Mouse (Mus musculus): ENCODE results near the gene Arhgef33. TPM values are rescaled to one million over a fixed set of nuclear protein-coding genes. Genes with fewer than 3 reads are reported as not detected.

The Arhgef33 gene
- 1 to 10 TPM; 1.3 to 1.4 TPM for polyA plus RNA-seq (2017; shearing (Covaris generic))

DNA sequence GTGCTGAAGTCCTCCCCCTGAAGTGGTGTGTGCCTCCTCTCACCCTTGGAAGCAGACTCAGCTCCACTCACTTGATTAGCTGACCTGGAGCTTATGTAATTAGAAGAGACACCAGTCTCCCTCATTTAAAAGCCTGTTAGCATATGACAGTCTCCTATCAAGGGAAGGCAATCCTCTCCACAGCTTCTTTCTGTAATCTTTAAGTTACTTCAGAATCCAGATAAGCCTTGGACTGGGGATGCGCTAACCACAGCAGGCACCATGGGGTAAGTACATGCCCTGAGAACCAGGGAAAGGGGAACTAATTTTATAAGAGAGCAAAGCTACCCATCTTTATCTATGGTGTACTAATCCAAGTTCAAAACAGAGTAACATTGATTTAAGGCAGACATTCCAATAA lies at the start of gene Arhgef33:
TSS of gene Arhgef33 (plus strand) at position 157 of the 400 bp plus-strand sequence.

DNA sequence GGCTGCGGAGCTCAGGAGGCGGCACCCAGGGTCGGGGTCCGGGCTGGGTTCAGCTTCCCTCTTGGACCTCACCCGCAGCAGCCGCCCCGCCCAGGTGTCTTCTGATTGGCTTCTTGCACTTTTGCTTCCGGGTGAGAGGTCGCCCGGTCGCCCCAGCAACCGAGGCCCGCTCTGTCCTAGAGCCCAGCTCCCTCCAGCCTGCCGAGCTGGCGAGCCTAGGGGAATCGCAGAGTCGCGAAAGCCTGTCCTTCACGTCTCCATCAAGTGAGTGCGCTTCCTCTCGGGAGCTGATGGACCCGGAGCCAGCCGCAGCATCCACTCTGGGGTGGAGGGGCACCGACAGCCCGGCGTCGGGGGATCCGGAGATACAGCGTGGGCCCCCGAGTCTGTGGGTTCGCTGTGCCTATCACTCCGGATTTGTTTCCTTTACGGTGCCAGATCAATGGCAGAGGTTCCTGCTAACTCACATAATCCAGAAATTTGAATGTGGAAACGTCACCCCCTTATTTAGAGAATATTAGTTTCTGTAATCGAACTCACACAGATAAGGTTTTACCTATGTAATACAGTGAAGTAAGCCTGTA lies 17.0 kb upstream of the Arhgef33 start, which contains the start of the genes Morn2 and Dhx57:
TSS of gene Morn2 (plus strand) at position 130 of the 584 bp plus-strand sequence.
TSS of gene Dhx57 (minus strand) at position 403 of the 584 bp plus-strand sequence.

DNA sequence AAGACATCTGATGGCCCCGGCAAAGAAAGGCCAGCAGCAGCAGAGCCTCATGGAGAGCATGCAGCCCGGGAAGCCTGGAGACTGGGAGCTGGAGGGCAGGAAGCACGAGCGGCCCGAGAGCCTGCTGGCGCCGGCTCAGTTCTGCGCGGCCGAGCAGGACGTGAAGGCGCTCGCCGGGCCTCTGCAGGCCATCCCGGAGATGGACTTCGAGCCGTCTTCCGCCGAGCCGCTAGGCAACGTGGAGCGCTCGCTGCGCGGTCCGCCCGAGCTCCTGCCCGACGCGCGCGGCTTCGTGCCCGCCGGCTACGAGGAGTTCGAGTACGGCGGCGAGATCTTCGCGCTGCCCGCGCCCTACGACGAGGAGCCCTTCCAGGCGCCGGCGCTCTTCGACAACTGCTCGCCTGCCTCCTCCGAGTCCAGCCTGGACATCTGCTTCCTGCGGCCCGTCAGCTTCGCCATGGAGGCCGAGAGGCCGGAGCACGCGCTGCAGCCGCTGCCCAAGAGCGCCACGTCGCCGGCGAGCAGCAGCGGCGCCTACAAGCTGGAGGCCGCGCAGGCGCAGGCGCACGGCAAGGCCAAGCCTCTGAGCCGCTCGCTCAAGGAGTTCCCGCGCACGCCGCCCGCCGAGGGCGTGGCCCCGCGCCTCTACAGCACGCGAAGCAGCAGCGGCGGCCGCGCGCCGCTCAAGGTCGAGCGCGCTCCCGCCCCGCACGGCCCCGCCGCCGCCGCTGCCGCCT lies 66.0 kb downstream of the Arhgef33 start, which contains the start of gene Gm10190:
TSS of gene Gm10190 (minus strand) at position 553 of the 737 bp plus-strand sequence.

Other genes starting within 250 kb of the Arhgef33 start
- gene Hnrnpll, start 245.1 kb upstream of the Arhgef33 start, polyA plus RNA-seq (2017; shearing (Covaris generic)) = 100 to 1,000 TPM in 1 of 2 experiments, 10 to 100 TPM in 1; 96.1 to 111 TPM
- gene Galm, start 179.9 kb upstream of the Arhgef33 start, polyA plus RNA-seq (2017; shearing (Covaris generic)) = 10 to 100 TPM; 30.0 to 55.2 TPM
- 100 to 1,000 TPM; 450 to 635 TPM for gene Srsf7, start 100.1 kb upstream of the Arhgef33 start, polyA plus RNA-seq (2017; shearing (Covaris generic))
- gene Ttc39d, start 99.9 kb upstream of the Arhgef33 start, polyA plus RNA-seq (2017; shearing (Covaris generic)) = not detected
- 10 to 100 TPM in 1 of 2 experiments, 1 to 10 TPM in 1; 10.0 to 22.7 TPM for gene Gemin6, start 83.0 kb upstream of the Arhgef33 start, polyA plus RNA-seq (2017; shearing (Covaris generic))
- gene Morn2, start 17.2 kb upstream of the Arhgef33 start, polyA plus RNA-seq (2017; shearing (Covaris generic)) = 1 to 10 TPM; 3.0 to 3.9 TPM
- 10 to 100 TPM; 27.1 to 29.8 TPM for gene Dhx57, start 16.9 kb upstream of the Arhgef33 start, polyA plus RNA-seq (2017; shearing (Covaris generic))
- gene Gm10190, start 66.1 kb downstream of the Arhgef33 start, polyA plus RNA-seq (2017; shearing (Covaris generic)) = not detected
- gene Sos1, start 173.0 kb downstream of the Arhgef33 start, polyA plus RNA-seq (2017; shearing (Covaris generic)) = 10 to 100 TPM; 10.9 to 16.5 TPM